Mouse (Mus musculus): ENCODE results near the gene Igfl3.

Igfl3 gene

GRCm38 (mm10) chr7:18176194-18176593, at the start of gene Igfl3:
Igfl3 (plus strand) TSS chr7:18176494.
- DNase-seq (ENCODE audit: low spot score), result no peak

DNA sequence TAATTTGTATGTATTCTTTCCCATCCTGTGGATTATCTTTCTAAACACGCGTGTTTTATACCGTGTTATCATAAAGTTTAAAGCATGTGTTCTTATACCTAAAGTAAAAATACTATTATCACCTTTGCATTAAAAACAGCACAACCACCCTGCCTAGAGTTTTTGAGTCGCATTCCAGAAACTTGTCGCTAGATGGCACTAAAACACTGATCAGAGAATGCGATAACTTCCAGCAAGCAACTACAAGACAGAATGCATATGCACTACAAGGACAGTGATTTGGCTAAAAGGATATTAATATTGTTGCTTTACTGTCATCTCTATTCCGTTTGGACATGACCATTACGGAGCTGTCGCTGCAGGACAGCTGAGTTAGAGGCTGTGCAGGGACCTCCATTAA, 34.6 kb downstream of the Igfl3 start:
- DNase-seq (ENCODE audit: low spot score), result no peak

GRCm38 (mm10) chr7:18214699-18215098, 38.4 kb downstream of the Igfl3 start:
- DNase-seq (ENCODE audit: low spot score), result no peak

Measured in T-cell, adult 2 months (primary cell).